24 mouse cellular contexts compared by ENCODE assay signal in genomic region chr14:94869011-94869410, GRCm38 (mm10).
"Had no signal": no experiment of that assay in that cellular context is flagged by ENCODE, and none has a peak within 500 bp of the region (broad histone marks: within the 10 kb centered on the region; RNA-seq: fewer than 3 reads in every experiment).

No protein-coding gene starts in this region.

- H3K36me3 ChIP-seq: limb, embryonic 12.5 days; limb, embryonic 15.5 days; midbrain, embryonic 10.5 days; midbrain, embryonic 13.5 days; neural tube, embryonic 13.5 days had no signal

- H3K27ac ChIP-seq: left cerebral cortex, adult 2 months; limb, embryonic 12.5 days; limb, embryonic 15.5 days; liver, embryonic 14.5 days; macrophage; midbrain, embryonic 10.5 days; midbrain, embryonic 13.5 days; neural tube, embryonic 13.5 days; stomach, postnatal 0 days had no signal

- H3K9ac ChIP-seq: limb, embryonic 12.5 days; limb, embryonic 15.5 days; liver, embryonic 14.5 days; liver, postnatal 0 days; lung, embryonic 14.5 days; midbrain, embryonic 13.5 days; neural tube, embryonic 13.5 days had no signal

- H3K27me3 ChIP-seq: limb, embryonic 12.5 days; limb, embryonic 15.5 days; megakaryocyte, embryonic 14.5 days; midbrain, embryonic 13.5 days; neural tube, embryonic 13.5 days had no signal

- H3K4me1 ChIP-seq: limb, embryonic 12.5 days; limb, embryonic 15.5 days; megakaryocyte, embryonic 14.5 days; midbrain, embryonic 10.5 days; midbrain, embryonic 13.5 days; neural tube, embryonic 13.5 days had no signal

- ATAC-seq: liver, postnatal 0 days; lung, postnatal 0 days; midbrain, embryonic 13.5 days; midbrain, embryonic 16.5 days had no signal

- H3K4me2 ChIP-seq: limb, embryonic 12.5 days; limb, embryonic 15.5 days; liver, embryonic 11.5 days; lung, embryonic 14.5 days; midbrain, embryonic 13.5 days; neural tube, embryonic 13.5 days had no signal

- DNase-seq: kidney, adult 2 months; kidney, postnatal 10 days; kidney, postnatal 36 days; layer of hippocampus, postnatal 36 days; liver, postnatal 0 days; lung, embryonic 14.5 days; right cerebral cortex, adult 18-20 months; right cerebral cortex, postnatal 14 days; right cerebral cortex, postnatal 4 days; thymus, postnatal 36 days had no signal

- H3K4me3 ChIP-seq: left cerebral cortex, adult 2 months; limb, embryonic 12.5 days; limb, embryonic 15.5 days; megakaryocyte, embryonic 14.5 days; midbrain, embryonic 10.5 days; midbrain, embryonic 13.5 days; myocyte; neural tube, embryonic 13.5 days had no signal

- H3K9me3 ChIP-seq: limb, embryonic 12.5 days; limb, embryonic 15.5 days; megakaryocyte, embryonic 14.5 days; midbrain, embryonic 10.5 days; midbrain, embryonic 13.5 days; neural tube, embryonic 13.5 days had no signal
